Mouse (Mus musculus) MEL (cell line): ENCODE results near the gene Nelfb. TPM values are rescaled to one million over a fixed set of nuclear protein-coding genes. Genes with fewer than 3 reads are reported as not detected.

Experiments used
- DNase-seq: peaks from one replicate; pipeline ENCODE4 v3.0.0; 2011; ENCODE audit warnings: low read depth, low spot score
- H3K27ac ChIP-seq: 2 replicates; pipeline ENCODE4 v1.5.1; 2012; ENCODE audit warnings: low read depth, mild to moderate bottlenecking, control low read depth, low read length, moderate library complexity; ENCODE audit not compliant: control insufficient read depth
- H3K27me3 ChIP-seq, 2 experiments: fragments of 150-350 bp in 1 of 2; sonication (generic) in 1 of 2; 2 replicates each; pipeline ENCODE4 v1.6.1; 2012; ENCODE audit warnings: low read length in 2 of 2, mild to moderate bottlenecking in 2 of 2, improper control_type of control experiment in 1 of 2, moderate library complexity in 1 of 2; ENCODE audit not compliant: insufficient read depth in 2 of 2, control insufficient read depth in 1 of 2
- H3K36me3 ChIP-seq, 2 experiments: 2 replicates each; pipeline ENCODE4 v1.6.1; 2012 to 2014; ENCODE audit warnings: low read length in 2 of 2, improper control_type of control experiment in 1 of 2, inconsistent platforms in 1 of 2, mild to moderate bottlenecking in 1 of 2; ENCODE audit not compliant: insufficient read depth in 2 of 2, control insufficient read depth in 1 of 2
- H3K4me1 ChIP-seq, 2 experiments: fragments of 150-350 bp in 1 of 2; sonication (generic) in 1 of 2; 2 replicates each; pipeline ENCODE4 v1.6.1; 2012; ENCODE audit warnings: low read length in 2 of 2, improper control_type of control experiment in 1 of 2, mild to moderate bottlenecking in 1 of 2; ENCODE audit not compliant: insufficient read depth in 2 of 2, control insufficient read depth in 1 of 2
- H3K4me3 ChIP-seq, 2 experiments: fragments of 150-350 bp in 1 of 2; sonication (generic) in 1 of 2; 2 replicates each; pipeline ENCODE4 v1.5.1; 2012; ENCODE audit warnings: low read depth in 2 of 2, low read length in 2 of 2, mild to moderate bottlenecking in 2 of 2, moderate library complexity in 2 of 2, control low read depth in 1 of 2, improper control_type of control experiment in 1 of 2; ENCODE audit not compliant: control insufficient read depth in 1 of 2, insufficient read depth in 1 of 2
- H3K79me2 ChIP-seq: 2 replicates; pipeline ENCODE4 v1.6.1; 2012; ENCODE audit warnings: mild to moderate bottlenecking, low read length, moderate library complexity; ENCODE audit not compliant: control insufficient read depth, poor library complexity, insufficient read depth
- H3K9ac ChIP-seq: 2 replicates; pipeline ENCODE4 v1.6.1; 2012; ENCODE audit warnings: low read depth, mild to moderate bottlenecking, control low read depth, low read length, moderate library complexity; ENCODE audit not compliant: control insufficient read depth, poor library complexity, severe bottlenecking
- H3K9me3 ChIP-seq: fragments of 150-350 bp; sonication (generic); replicated peaks from 2 replicates; pipeline ENCODE4 v1.6.1; 2012; ENCODE audit warnings: mild to moderate bottlenecking, low read length, improper control_type of control experiment, moderate library complexity; ENCODE audit not compliant: insufficient read depth
- BHLHE40 ChIP-seq: IDR thresholded peaks from 2 replicates; pipeline ENCODE4 v1.6.1; 2012; ENCODE audit warnings: low read depth, mild to moderate bottlenecking, inconsistent platforms, low read length, improper control_type of control experiment, borderline replicate concordance
- CHD1 ChIP-seq: IDR thresholded peaks from 2 replicates; pipeline ENCODE4 v1.6.1; 2012; ENCODE audit warnings: low read depth, mild to moderate bottlenecking, inconsistent platforms, low read length, improper control_type of control experiment
- ELF1 ChIP-seq: IDR thresholded peaks from 2 replicates; pipeline ENCODE4 v1.6.1; 2014; ENCODE audit warnings: low read depth, mild to moderate bottlenecking, inconsistent platforms, low read length, improper control_type of control experiment, moderate library complexity
- GABPA ChIP-seq: IDR thresholded peaks from 2 replicates; pipeline ENCODE4 v1.6.1; 2012; ENCODE audit warnings: low read depth, mild to moderate bottlenecking, inconsistent platforms, low read length, improper control_type of control experiment, moderate library complexity
- JUND ChIP-seq: IDR thresholded peaks from 2 replicates; pipeline ENCODE4 v1.6.1; 2011; ENCODE audit warnings: low read depth, mild to moderate bottlenecking, improper control_type of control experiment, low read length
- MAX ChIP-seq: IDR thresholded peaks from 2 replicates; pipeline ENCODE4 v1.6.1; 2011; ENCODE audit warnings: low read length, improper control_type of control experiment
- MEF2A ChIP-seq: IDR thresholded peaks from 2 replicates; pipeline ENCODE4 v1.6.1; 2014; ENCODE audit warnings: low read depth, mild to moderate bottlenecking, inconsistent platforms, low read length, improper control_type of control experiment; ENCODE audit not compliant: poor library complexity, insufficient replicate concordance, severe bottlenecking; ENCODE audit errors: extremely low read depth
- MXI1 ChIP-seq: IDR thresholded peaks from 2 replicates; pipeline ENCODE4 v1.6.1; 2011; ENCODE audit warnings: mild to moderate bottlenecking, low read depth, low read length, improper control_type of control experiment
- MYB ChIP-seq: IDR thresholded peaks from 2 replicates; pipeline ENCODE4 v1.6.1; 2011; ENCODE audit warnings: mild to moderate bottlenecking, low read depth, low read length, improper control_type of control experiment
- MYC ChIP-seq: IDR thresholded peaks from 2 replicates; pipeline ENCODE4 v1.6.1; 2011; ENCODE audit warnings: low read depth, mild to moderate bottlenecking, low read length, improper control_type of control experiment, moderate library complexity
- NELFE ChIP-seq: IDR thresholded peaks from 2 replicates; pipeline ENCODE4 v1.6.1; 2011; ENCODE audit warnings: low read depth, low read length, improper control_type of control experiment
- NRF1 ChIP-seq: IDR thresholded peaks from 2 replicates; pipeline ENCODE4 v1.6.1; 2014; ENCODE audit warnings: low read depth, mild to moderate bottlenecking, inconsistent platforms, low read length, improper control_type of control experiment, moderate library complexity; ENCODE audit not compliant: poor library complexity, insufficient read depth, severe bottlenecking
- POLR2A ChIP-seq, 2 experiments: IDR thresholded peaks; 2 replicates each; pipeline ENCODE4 v1.6.1; 2011 to 2012; ENCODE audit warnings: low read length in 2 of 2, mild to moderate bottlenecking in 2 of 2, control low read depth in 1 of 2, improper control_type of control experiment in 1 of 2, low read depth in 1 of 2, moderate library complexity in 1 of 2; ENCODE audit not compliant: control insufficient read depth in 1 of 2, insufficient read depth in 1 of 2, poor library complexity in 1 of 2
- POLR2AphosphoS5 ChIP-seq: IDR thresholded peaks from 2 replicates; pipeline ENCODE4 v1.6.1; 2012; ENCODE audit warnings: low read depth, borderline replicate concordance, mild to moderate bottlenecking, inconsistent platforms, low read length, moderate library complexity, mixed read lengths
- RAD21 ChIP-seq: IDR thresholded peaks from 2 replicates; pipeline ENCODE4 v1.6.1; 2011; ENCODE audit warnings: mild to moderate bottlenecking, low read depth, low read length, improper control_type of control experiment
- SIN3A ChIP-seq: IDR thresholded peaks from 2 replicates; pipeline ENCODE4 v1.6.1; 2012; ENCODE audit warnings: low read length, improper control_type of control experiment, inconsistent platforms
- TAL1 ChIP-seq: IDR thresholded peaks from 2 replicates; pipeline ENCODE4 v1.6.1; 2012; ENCODE audit warnings: mild to moderate bottlenecking, inconsistent platforms, low read length, moderate library complexity, mixed read lengths
- TBP ChIP-seq: IDR thresholded peaks from 2 replicates; pipeline ENCODE4 v1.8.0; 2011; ENCODE audit warnings: low read depth, low read length, improper control_type of control experiment
- TCF12 ChIP-seq: IDR thresholded peaks from 2 replicates; pipeline ENCODE4 v1.6.1; 2014; ENCODE audit warnings: low read depth, mild to moderate bottlenecking, inconsistent platforms, low read length, improper control_type of control experiment, moderate library complexity
- USF1 ChIP-seq: IDR thresholded peaks from 2 replicates; pipeline ENCODE4 v1.6.1; 2014; ENCODE audit warnings: low read depth, mild to moderate bottlenecking, inconsistent platforms, low read length, improper control_type of control experiment, moderate library complexity
- ZMIZ1 ChIP-seq: IDR thresholded peaks from 2 replicates; pipeline ENCODE4 v1.6.1; 2012; ENCODE audit warnings: low read depth, mild to moderate bottlenecking, inconsistent platforms, low read length, improper control_type of control experiment, moderate library complexity
- ZNF384 ChIP-seq: IDR thresholded peaks from 2 replicates; pipeline ENCODE4 v1.6.1; 2012; ENCODE audit warnings: low read depth, mild to moderate bottlenecking, inconsistent platforms, low read length, improper control_type of control experiment
- polyA plus RNA-seq, 2 experiments: library from polyadenylated mRNA; stranded (reverse) in 1 of 2; unstranded in 1 of 2; fragments of >175 nt in 1 of 2; fragments of >200 nt in 1 of 2; gene quantifications; 2 replicates each; pipeline versions ENCODE4 v1.2.1 to v1.2.4; 2012; ENCODE audit warnings: low replicate concordance in 2 of 2, low read depth in 1 of 2; ENCODE audit not compliant: insufficient read length in 2 of 2, insufficient read depth in 1 of 2, missing spikeins in 1 of 2
- total RNA-seq: library from RNA; depleted of rRNA; stranded (reverse); fragments of 300-350 nt; gene quantifications from 2 replicates; pipeline ENCODE4 v1.2.3, GENCODE M21; 2012

Gene Nelfb
- total and polyA plus RNA-seq, 3 experiments = 62.9 to 83.5 TPM; not detected in 1

GRCm38 (mm10) chr2:25242101-25242506 is 30.8 kb upstream of the Nelfb start, which contains the start of the genes Rnf208 and Cysrt1:
TSS of gene Rnf208 (plus strand) at chr2:25242255.
TSS of gene Cysrt1 (minus strand) at chr2:25242452.
- TF ChIP-seq RAD21 (no peak), MYC (no peak), TCF12 (no peak), MXI1 (no peak), CHD1 (no peak), MYB (no peak), POLR2A (IDR thresholded peaks at IDR 0.05; ENCODE audit: control insufficient read depth in 1 of 2, insufficient read depth in 1 of 2, low read depth in 1 of 2, low read length in 2 of 2, poor library complexity in 1 of 2) (no peak), POLR2AphosphoS5 (no peak), SIN3A (no peak), NELFE (no peak), NRF1 (no peak), MEF2A (no peak)
- TF ChIP-seq, all 39 proteins: peak for 0
- no peaks in the 10 kb centered on the region for H3K27me3 ChIP-seq
- peak within 1 kb of the TSS; percentile 57 to 69 for H3K4me3 ChIP-seq
- H3K9me3 ChIP-seq = no peaks in the 10 kb centered on the region
- no peaks in the 10 kb centered on the region; the same call in 1 of the 2 replicates for H3K79me2 ChIP-seq
- peak within 1 kb of the TSS; percentile 56 for H3K27ac ChIP-seq
- peaks cover 0 to 12% of the 10 kb centered on the region in 2 experiments; a peak in 3 of 4 replicates for H3K4me1 ChIP-seq
- H3K36me3 ChIP-seq = no peaks in the 10 kb centered on the region
- DNase-seq = no peak
- H3K9ac ChIP-seq = peak within 1 kb of the TSS; percentile 79

- H3K79me2 ChIP-seq = no peaks in the 10 kb centered on the region; the same call in 1 of the 2 replicates
- H3K27ac ChIP-seq = peak overlapping the region; percentile 56
- TF ChIP-seq BHLHE40 (peak; percentile 61; the same call in 1 of the 2 replicates), MYC (peak; percentile 57; the same call in 1 of the 2 replicates), SIN3A (0 out of 2 replicates have a peak, but pooled peaks have one; percentile 32), ZNF384 (no peak), TAL1 (no peak), MXI1 (peak; percentile 57; the same call in 1 of the 2 replicates), JUND (no peak), ELF1 (no peak), TBP (no peak; the same call in 1 of the 2 replicates), ZMIZ1 (no peak), GABPA (no peak), POLR2AphosphoS5 (no peak), MAX (peak; percentile 76), USF1 (0 out of 2 replicates have a peak, but pooled peaks have one; percentile 10)
- peak overlapping the region; percentile 79 for H3K9ac ChIP-seq
- no peaks in the 10 kb centered on the region for H3K9me3 ChIP-seq
- peaks cover 0 to 17% of the 10 kb centered on the region in 2 experiments; a peak in 3 of 4 replicates for H3K4me1 ChIP-seq
- peak overlapping the region; percentile 57 to 64 for H3K4me3 ChIP-seq
- no peaks in the 10 kb centered on the region for H3K27me3 ChIP-seq
- H3K36me3 ChIP-seq = no peaks in the 10 kb centered on the region
- no peak for DNase-seq
Observed at GRCm38 (mm10) chr2:25241438-25241775, 30.1 kb upstream of the Nelfb start.
